Mouse (Mus musculus) liver, embryonic 11.5 days (tissue): ENCODE results near the gene Upk2. TPM values are rescaled to one million over a fixed set of nuclear protein-coding genes. Genes with fewer than 3 reads are reported as not detected.

Experiments used
- ATAC-seq: fragments of 200-750 bp; cut with Nextera tagmentation; replicated peaks from 2 replicates; pipeline ENCODE4 v1.8.0; 2017; ENCODE audit warnings: moderate number of reproducible peaks, mild to moderate bottlenecking, moderate TSS enrichment, moderate library complexity; ENCODE audit not compliant: low FRiP score
- DNase-seq: peaks from one replicate; pipeline ENCODE4 v3.0.0-alpha.2; 2017; ENCODE audit warnings: low spot score
- H3K27ac ChIP-seq: fragments of 300-500 bp; sonication (generic); 2 replicates; pipeline ENCODE4 v1.5.1; 2014; ENCODE audit warnings: mild to moderate bottlenecking, low read depth, low read length, control low read depth
- H3K27me3 ChIP-seq: fragments of 300-500 bp; sonication (generic); replicated peaks from 2 replicates; pipeline ENCODE4 v1.6.1; 2014; ENCODE audit warnings: low read length, mixed read lengths; ENCODE audit not compliant: control insufficient read depth, insufficient read depth
- H3K36me3 ChIP-seq: fragments of 300-500 bp; sonication (generic); 2 replicates; pipeline ENCODE4 v1.6.1; 2014; ENCODE audit warnings: mild to moderate bottlenecking, low read length, moderate library complexity, mixed read lengths; ENCODE audit not compliant: control insufficient read depth, insufficient read depth
- H3K4me1 ChIP-seq: fragments of 300-500 bp; sonication (generic); replicated peaks from 2 replicates; pipeline ENCODE4 v1.6.1; 2014; ENCODE audit warnings: low read length, mixed read lengths; ENCODE audit not compliant: control insufficient read depth, insufficient read depth
- H3K4me2 ChIP-seq: fragments of 300-500 bp; sonication (generic); 2 replicates; pipeline ENCODE4 v1.6.1; 2014; ENCODE audit warnings: mild to moderate bottlenecking, control low read depth, moderate library complexity
- H3K4me3 ChIP-seq: fragments of 300-500 bp; sonication (generic); 2 replicates; pipeline ENCODE4 v1.5.1; 2014; ENCODE audit warnings: low read depth, low read length, control low read depth
- H3K9ac ChIP-seq: fragments of 300-500 bp; sonication (generic); 2 replicates; pipeline ENCODE4 v1.6.1; 2014; ENCODE audit warnings: low read depth, low read length, control low read depth
- H3K9me3 ChIP-seq: fragments of 300-500 bp; sonication (generic); 2 replicates; pipeline ENCODE4 v1.6.1; 2016; ENCODE audit warnings: low read length, inconsistent platforms, mixed read lengths; ENCODE audit not compliant: control insufficient read depth
- WGBS: fragments of 180-500 bp; shearing (Covaris S2); extraction: QIAGEN DNeasy Blood & Tissue Kit; methylation state at CpG from one replicate; pipeline ENCODE4 v1.1.7; 2014; 5-methylcytosine and 5-hydroxymethylcytosine counted together
- polyA plus RNA-seq: library from polyadenylated mRNA; unstranded; fragments of >200 nt; fragmentation: Nextera tagmentation; extraction: Ambion mirVana; gene quantifications from 2 replicates; pipeline ENCODE4 v1.2.1, GENCODE M21; 2014

Gene Upk2
- polyA plus RNA-seq, 1 experiment from 2014 or later, result not detected

DNA sequence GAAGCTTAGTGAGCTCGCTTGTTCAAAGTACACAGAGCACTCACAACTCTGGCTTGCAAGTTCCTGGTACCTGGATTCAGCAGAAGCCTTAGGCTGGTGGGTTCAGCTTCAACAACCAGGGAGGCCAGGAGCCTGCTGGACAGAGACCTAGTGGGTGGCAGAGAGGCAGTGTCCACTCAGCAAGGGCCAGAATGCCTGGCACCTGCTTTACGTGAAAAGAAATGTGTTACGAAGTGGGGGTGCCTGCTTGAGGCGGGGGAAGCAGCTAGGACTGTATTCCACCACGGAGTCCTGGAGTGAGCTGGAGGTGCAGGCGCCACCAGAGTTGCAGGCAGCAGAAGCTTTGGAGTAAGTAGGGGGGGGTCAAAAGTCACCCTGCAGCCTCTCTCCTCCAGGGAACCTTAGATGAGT, 30.3 kb upstream of the Upk2 start:
- ATAC-seq (no peak), DNase-seq (no peak)
- Histone ChIP-seq H3K4me2 (peak overlapping the region; percentile 84), H3K9ac (peak overlapping the region; percentile 2; the same call in 1 of the 2 replicates), H3K4me3 (peak overlapping the region; percentile 25), H3K36me3 (no peaks in the 10 kb centered on the region), H3K4me1 (peaks cover 64% of the 10 kb centered on the region), H3K27ac (no peak overlapping the region; the same call in 1 of the 2 replicates), H3K9me3 (no peaks in the 10 kb centered on the region), H3K27me3 (peaks cover 3% of the 10 kb centered on the region; the same call in 1 of the 2 replicates)
- 46% methylated on average over 6 of the region's 6 CpGs for WGBS

DNA sequence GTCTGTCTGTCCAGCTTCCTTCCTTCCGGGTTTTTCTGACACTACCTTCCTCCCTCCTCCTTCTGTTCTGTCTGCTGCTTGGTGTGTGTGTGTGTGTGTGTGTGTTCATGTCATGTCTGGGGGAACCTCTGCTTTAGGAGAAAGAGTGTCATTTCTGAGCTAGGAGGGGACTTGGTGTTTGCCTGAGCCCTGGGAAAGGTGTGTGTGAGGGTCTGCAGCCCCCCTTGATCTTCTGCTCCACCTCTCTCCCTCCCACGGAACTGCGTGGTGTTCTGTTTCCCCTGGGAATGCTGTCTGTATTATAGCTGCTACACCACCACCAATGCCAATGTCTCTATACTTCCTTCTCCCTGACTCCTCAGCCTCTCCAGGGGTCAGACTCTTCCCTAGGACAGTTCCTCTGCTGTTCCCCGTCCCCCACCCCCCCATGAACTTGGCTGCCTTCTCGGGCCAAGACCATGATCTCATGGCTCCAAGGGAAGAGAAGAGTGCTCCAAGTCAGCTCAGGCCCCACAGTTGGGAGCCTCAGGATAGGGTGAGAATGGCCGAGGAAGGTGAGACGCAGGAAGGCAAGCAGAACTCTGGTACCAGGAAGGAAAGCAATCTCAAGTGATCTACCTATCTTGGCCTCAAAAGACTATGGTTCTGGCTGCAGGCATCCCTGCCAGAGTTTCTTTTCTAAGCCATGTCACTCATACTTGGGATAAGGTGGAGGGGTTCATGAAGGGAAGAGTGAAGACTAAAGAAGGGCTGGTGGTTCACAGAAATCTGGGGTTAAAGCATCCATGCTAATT, 29.7 kb upstream of the Upk2 start:
- peak overlapping the region; percentile 84 for H3K4me2 ChIP-seq
- peak overlapping the region; percentile 78 for H3K4me3 ChIP-seq
- peaks cover 3% of the 10 kb centered on the region; the same call in 1 of the 2 replicates for H3K27me3 ChIP-seq
- no peaks in the 10 kb centered on the region for H3K9me3 ChIP-seq
- no peaks in the 10 kb centered on the region for H3K36me3 ChIP-seq
- H3K4me1 ChIP-seq, result peaks cover 58% of the 10 kb centered on the region
- H3K27ac ChIP-seq, result 0 out of 2 replicates have a peak overlapping the region, but pooled peaks have one; percentile 15
- ATAC-seq, result no peak
- peak overlapping the region; percentile 80; the same call in 1 of the 2 replicates for H3K9ac ChIP-seq
- no peak for DNase-seq
- WGBS, result 36% methylated on average over 7 of the region's 7 CpGs

DNA sequence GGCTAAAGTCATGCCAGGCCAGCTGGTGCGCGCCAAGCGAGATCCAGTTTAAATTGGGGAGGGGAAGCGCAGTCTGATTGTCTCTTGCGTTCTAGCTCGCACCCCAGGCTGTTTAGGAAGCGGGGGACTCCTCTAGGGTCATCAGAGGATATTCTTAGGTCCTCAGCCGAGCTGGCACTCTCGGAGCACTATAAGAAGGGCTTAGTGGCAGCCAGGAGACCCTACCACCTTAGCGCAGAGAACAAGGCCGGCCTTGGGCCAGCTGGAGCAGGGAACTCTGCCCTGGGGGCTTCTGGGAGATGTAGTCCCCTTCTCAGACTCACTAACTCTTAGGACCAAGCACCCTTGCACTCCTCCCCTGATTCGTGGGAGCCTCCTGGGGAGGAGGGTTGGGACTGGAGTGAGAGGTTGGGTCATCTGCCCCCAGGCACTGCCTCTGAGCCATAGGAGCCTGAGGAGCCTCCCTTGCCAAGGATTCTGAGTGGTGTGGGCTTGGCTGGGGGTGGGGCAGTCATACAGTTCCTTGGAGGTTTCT, 28.8 kb upstream of the Upk2 start:
- DNase-seq (no peak), ATAC-seq (0 out of 2 replicates have a peak, but pooled peaks have one; percentile 23)
- H3K9me3 ChIP-seq, result no peaks in the 10 kb centered on the region
- H3K4me1 ChIP-seq, result peaks cover 51% of the 10 kb centered on the region
- WGBS, result under 1% methylated on average over 12 of the region's 12 CpGs
- H3K4me3 ChIP-seq, result peak overlapping the region; percentile 78
- H3K9ac ChIP-seq, result peak overlapping the region; percentile 80
- H3K36me3 ChIP-seq, result no peaks in the 10 kb centered on the region
- peak overlapping the region; percentile 73 for H3K27ac ChIP-seq
- H3K27me3 ChIP-seq, result peaks cover 3% of the 10 kb centered on the region; the same call in 1 of the 2 replicates
- H3K4me2 ChIP-seq, result peak overlapping the region; percentile 84

GRCm38 (mm10) chr9:44483041-44483509, 28.3 kb upstream of the Upk2 start:
- Histone ChIP-seq H3K27ac (peak overlapping the region; percentile 73), H3K9ac (peak overlapping the region; percentile 80), H3K4me3 (peak overlapping the region; percentile 78), H3K27me3 (peaks cover 3% of the 10 kb centered on the region; the same call in 1 of the 2 replicates), H3K4me1 (peaks cover 48% of the 10 kb centered on the region), H3K4me2 (peak overlapping the region; percentile 84), H3K9me3 (no peaks in the 10 kb centered on the region), H3K36me3 (no peaks in the 10 kb centered on the region)
- ATAC-seq (no peak), DNase-seq (no peak)
- WGBS, result 0% methylated on average over 33 of the region's 39 CpGs

DNA sequence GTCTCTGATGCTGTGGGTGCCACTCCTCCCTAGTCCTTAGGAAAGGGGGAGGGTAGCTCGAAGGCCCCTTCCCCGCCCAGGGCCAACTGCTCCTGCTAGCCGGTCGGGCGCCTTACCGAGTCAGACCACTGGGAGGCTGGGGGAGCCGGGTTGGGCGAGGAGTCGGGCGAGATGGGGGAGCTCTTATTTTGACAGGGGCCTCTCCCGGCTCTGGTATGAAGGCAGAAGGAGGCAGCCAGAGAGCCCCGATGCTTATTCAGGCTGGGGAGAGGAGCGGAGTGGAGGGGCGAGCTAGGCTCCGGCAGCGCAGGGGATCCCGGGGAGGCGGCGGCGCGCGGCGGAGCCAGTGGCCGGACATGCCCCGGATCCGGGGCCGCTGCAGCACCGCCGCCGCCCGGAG, 27.8 kb upstream of the Upk2 start, which contains the start of gene Bcl9l:
TSS of gene Bcl9l (plus strand) at position 274 of the 400 bp plus-strand sequence.
- Histone ChIP-seq H3K4me1 (peaks cover 48% of the 10 kb centered on the region), H3K27me3 (peaks cover 3% of the 10 kb centered on the region; the same call in 1 of the 2 replicates), H3K27ac (peak within 1 kb of the TSS; percentile 73), H3K36me3 (no peaks in the 10 kb centered on the region), H3K4me3 (peak within 1 kb of the TSS; percentile 78), H3K9me3 (no peaks in the 10 kb centered on the region), H3K9ac (peak within 1 kb of the TSS; percentile 80), H3K4me2 (peak within 1 kb of the TSS; percentile 84)
- peak; percentile 56 for ATAC-seq
- DNase-seq, result peak; percentile 93
- under 1% methylated on average over 31 of the region's 31 CpGs for WGBS

DNA sequence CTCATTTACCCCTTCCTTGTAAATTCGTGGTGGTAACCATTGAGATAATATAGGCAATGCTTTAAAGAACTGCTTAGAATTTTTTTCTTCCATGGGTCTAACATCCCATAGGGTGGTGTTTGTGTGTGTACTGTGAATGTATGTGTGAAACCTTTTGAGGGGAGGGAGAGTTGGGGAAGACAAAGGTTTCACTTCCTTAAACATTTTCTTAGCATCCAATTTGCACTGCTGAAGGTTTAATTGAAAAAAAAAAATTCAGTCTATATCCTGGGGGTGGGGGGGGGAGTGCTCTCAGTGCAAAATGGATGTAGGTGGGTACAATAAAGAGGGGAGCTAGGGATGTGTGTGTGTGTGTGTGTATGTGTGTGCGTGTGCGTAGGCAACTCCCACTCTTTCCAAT, 27.3 kb upstream of the Upk2 start:
- Histone ChIP-seq H3K27ac (peak overlapping the region; percentile 73; the same call in 1 of the 2 replicates), H3K9ac (no peak overlapping the region), H3K4me3 (peak overlapping the region; percentile 78), H3K9me3 (no peaks in the 10 kb centered on the region), H3K4me1 (peaks cover 46% of the 10 kb centered on the region), H3K4me2 (peak overlapping the region; percentile 84), H3K27me3 (peaks cover 3% of the 10 kb centered on the region; the same call in 1 of the 2 replicates), H3K36me3 (no peaks in the 10 kb centered on the region)
- 4% methylated on average over 3 of the region's 3 CpGs for WGBS
- DNase-seq, result no peak
- no peak for ATAC-seq

DNA sequence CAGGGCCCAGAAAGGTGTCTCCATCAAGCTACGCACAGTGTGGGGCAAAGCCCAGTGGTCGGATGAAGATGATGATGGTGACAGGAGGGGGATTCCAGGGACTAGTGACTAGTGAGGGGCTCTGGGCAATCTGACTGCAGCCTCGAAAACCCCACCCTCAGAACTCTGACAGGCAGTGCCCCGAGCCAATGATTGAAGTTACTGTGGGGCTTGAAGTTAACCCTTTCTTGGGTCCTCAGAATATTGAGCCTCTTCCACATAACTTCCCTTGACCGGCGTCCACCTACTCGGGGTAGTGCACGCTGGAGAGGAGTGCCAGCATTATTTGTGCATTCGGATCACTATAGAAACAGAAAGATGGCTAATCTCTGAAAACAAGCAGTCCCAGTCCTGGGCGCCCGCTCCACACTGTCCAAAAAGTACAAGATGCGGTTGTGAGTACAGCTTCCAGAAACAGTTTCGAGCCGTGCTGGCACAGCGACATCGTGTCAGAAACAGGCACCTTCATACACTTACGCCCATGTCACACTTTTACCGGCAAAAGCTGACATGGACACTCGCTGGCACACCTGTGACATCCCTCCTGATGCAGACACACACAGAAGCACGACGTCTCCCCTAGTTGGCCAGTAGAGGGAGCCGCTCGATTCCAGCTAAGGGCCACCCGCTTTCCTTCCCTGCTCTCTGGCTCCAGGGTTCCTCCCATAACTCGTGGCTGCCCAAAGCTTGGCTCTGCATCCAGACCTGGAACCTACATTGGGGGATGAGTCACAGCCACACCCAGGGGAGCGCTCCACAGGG, 25.1 kb upstream of the Upk2 start:
- Histone ChIP-seq H3K36me3 (no peaks in the 10 kb centered on the region), H3K4me3 (peak overlapping the region; percentile 67), H3K9ac (peak overlapping the region; percentile 58; the same call in 1 of the 2 replicates), H3K4me1 (peaks cover 27% of the 10 kb centered on the region), H3K9me3 (no peaks in the 10 kb centered on the region), H3K4me2 (peak overlapping the region; percentile 98), H3K27me3 (peaks cover 3% of the 10 kb centered on the region; the same call in 1 of the 2 replicates), H3K27ac (peak overlapping the region; percentile 89; the same call in 1 of the 2 replicates)
- DNase-seq, result peak; percentile 84
- peak; percentile 60 for ATAC-seq
- under 1% methylated on average over 26 of the region's 26 CpGs for WGBS
